Mouse (Mus musculus): Measurements from ENCODE around the gene Rcan1.

Gene Rcan1

DNA sequence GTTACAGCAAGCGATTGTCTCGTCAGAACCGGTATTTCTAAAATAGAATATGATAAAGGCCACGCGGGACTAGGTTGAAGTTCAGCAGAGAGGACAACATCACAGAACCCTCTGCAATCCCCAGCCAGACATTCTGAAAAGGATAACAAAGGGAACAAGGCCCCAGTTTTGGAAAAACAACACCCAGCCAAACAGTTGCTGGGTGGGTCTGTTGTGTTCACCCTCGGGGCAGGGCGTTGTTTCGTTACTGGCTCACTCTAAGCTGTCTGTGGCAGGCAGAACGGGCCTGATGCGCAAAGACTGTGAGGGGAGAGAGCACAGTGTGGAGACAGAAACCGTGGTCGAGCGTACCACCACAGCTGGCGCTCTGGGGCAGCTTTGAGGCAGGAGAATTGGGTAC lies 2.2 kb downstream of the Rcan1 start:
- no peak for DNase-seq (ENCODE audit: low spot score)

DNA sequence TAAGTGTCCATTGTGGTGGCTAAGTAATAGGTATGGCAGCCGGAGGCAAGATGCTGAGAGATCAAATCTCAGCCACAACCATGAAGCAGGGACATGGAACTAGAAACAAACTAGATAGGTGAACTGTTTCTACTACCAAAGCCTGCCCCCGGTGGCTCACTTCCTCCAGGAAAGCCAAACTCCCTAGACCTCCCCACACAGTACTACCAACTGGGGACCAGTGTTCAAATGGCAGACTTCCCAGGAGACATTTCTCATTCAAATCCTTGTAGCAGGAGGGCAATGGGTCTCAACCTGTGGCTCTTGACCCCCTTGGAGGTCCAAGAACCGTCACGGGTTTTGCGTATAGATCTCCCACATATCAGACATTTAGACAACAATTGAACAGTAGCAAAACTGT lies 3.6 kb downstream of the Rcan1 start:
- DNase-seq (ENCODE audit: low spot score): no peak

DNA sequence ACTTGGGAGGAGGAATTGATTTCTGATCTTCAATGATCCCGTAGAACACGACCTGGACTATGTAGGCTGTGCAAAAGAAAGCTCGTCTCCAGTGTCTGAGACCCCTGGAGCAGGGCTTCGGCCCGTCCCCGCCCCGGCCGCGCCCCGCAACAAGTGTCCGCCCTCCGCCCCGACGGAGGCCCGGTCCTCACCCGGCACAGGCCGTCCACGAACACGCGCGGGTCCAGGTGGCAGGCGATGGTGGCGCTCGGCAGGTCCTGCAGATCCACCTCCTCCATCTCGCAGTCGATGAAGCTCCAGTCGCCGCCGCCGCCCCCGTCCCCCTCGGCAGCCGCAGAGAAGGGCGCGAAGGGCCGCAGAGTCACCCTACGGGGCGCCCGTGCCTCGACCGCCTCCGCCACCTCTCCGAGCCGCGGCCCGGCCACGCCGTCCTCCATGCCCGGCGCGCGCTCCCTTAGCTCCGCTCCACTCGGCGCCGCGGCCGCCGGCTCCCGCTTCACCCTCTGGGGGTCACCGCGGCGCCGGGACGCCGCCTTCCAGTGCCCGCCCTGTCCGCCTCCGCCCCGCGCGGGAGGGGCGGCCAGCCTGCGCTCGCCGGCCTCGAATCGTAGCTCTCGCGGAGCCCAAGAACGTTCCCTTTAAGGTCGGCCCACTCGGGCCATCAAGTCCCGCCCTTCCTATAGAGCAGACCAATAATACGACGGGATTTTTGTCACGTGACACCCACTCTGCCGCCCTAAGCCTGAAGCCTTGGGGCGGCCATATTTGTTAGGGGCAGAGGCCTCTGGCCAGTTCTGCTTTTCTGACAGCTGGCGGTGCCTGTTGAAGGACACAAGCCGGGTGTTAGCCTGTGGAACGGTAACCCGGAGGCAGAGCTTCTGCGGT lies 4.8 kb downstream of the Rcan1 start:
- DNase-seq (ENCODE audit: low spot score): peak; percentile 90

DNA sequence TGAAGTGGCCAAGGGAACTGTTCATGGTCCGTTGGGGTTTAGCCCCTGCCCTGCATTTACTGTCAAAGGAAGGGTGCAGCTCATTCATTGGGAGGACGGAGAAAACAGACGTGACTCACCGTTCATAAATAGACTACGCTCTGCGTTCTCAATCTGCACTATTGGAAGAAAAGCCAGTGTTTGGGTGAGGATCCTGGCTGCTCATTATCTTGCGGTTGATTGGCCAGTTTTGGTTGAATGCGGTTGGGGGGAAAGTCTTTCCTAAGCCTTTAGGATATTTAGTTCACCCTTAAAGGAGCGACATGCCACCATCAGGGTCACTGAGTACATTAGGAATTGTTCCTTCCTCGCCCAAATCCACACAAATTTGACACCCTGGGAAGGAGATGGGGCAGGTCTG lies 5.4 kb downstream of the Rcan1 start:
- DNase-seq (ENCODE audit: low spot score): no peak

DNA sequence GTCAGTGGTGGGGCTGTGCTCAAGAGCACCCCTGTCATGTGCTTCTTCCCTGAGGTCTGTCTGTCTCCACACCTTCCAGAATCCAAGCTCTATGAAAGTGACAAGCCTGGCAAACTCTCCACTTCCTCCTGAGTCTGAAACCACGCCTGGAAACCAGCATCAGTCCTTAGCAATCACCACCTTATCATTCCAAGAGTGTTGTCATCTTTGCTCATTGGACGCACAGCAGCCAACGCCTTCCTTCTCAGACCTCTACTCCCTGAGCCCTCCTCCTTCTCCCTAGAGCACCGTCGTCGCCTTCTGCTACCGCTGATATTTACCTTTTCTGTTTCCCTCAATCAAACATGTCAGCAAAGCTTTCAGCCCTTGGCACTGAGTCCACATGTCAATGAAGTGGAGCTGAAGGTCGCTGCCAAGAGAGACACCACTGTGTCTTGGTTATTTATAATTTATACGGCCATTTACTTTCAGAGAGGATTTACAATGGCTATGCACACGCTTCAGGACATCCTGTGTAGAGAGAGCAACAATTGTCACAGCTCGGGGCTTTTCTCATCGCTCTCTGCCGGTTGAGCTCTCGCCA lies 6.2 kb downstream of the Rcan1 start:
- DNase-seq (ENCODE audit: low spot score): no peak

DNA sequence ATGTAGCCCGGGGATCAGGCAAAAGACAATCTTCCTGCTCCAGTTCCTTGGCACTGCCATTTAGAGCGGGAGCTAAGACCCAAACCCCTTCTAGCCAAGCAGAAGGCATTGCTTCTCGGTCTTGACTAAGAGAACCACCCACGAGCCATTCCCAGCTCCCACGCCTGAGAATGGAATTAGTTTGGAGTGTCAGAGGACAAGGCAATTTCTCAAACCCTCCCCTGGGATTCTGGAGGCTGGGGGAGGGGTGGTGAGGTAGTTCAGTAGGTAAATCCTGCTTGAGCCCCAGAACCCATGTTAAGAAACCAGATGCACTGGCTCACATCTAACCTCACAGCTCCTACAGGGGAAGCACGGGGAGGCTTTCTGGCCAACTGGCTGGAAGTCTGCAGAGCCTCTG lies 9.3 kb downstream of the Rcan1 start:
- DNase-seq (ENCODE audit: low spot score): no peak

DNA sequence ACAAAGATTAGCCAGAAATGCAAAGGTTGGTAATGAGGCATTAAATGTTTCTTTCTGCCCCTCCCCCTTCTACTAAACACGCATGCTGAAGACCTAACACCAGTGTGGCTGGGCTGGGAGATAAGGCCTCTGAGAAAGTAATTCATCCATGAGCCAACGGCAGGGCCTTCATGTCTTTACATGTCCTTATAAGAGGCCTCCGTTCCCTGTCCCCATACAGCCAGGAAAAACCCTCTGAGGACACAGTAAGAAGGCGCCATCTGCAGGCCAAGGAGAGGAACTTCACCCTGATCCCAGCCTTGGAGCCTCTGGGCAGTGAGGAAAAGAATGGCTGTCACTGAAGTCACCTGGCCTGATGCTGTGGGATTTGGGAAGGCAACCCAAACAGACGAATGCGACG lies 13.1 kb downstream of the Rcan1 start:
- peak; percentile 76 for DNase-seq (ENCODE audit: low spot score)

DNA sequence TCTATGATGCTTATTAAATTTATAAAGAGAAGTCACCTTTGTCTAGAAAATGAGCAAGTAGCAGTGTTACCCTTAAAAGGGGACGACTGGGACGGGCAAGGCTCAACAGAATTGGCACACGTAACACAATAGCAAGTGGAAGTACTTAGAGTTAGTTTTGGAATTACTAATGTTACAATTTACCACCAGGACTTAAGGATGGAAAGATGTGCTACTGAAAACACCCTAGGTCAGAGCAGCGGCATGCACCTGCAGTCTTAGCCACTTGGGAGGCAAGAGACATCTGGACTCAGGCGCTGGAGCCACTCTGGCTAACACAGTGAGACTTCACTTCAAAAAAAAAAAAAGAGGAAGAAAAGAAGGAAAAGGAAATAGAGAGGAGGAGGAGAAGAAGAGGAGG lies 14.7 kb downstream of the Rcan1 start:
- no peak for DNase-seq (ENCODE audit: low spot score)

DNA sequence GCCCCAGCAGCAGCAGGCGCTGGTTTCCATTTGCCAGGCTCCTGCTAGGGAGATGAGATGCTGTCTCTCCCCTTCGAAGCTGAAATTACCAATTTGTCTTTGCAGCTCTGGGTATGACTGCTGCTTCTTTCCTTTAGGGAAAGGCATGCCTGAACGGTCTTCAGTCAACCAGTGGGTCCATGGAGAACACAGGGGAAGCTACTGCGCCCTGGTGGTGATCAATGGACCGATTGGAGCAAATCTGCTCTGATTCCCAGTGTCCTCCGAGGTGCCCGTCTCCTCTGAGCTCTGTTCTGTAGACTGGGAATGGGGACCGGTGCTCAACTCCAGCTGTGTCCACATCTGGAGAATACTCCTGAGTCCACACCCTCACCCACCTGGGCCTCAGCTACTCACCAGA lies 15.2 kb downstream of the Rcan1 start:
- DNase-seq (ENCODE audit: low spot score): no peak

DNA sequence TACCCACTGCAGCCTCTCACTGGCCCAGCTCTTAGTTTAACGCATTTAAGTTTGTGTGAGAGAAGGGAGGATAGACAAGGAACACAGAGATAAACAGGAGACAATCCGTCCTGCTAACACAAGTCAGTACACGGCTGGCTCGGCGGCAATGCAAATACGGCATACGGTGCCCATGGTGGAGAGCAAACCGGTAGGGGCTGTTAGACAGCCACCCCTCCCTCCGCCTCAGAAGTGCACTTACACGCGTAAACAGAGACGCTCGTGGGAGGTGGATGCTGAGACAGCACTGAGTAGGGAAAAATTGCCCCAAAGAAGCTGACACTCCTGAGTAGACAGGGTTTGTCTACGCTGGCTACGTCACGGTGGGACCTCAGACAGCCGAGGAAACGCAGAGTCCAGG lies 16.2 kb downstream of the Rcan1 start:
- no peak for DNase-seq (ENCODE audit: low spot score)

DNA sequence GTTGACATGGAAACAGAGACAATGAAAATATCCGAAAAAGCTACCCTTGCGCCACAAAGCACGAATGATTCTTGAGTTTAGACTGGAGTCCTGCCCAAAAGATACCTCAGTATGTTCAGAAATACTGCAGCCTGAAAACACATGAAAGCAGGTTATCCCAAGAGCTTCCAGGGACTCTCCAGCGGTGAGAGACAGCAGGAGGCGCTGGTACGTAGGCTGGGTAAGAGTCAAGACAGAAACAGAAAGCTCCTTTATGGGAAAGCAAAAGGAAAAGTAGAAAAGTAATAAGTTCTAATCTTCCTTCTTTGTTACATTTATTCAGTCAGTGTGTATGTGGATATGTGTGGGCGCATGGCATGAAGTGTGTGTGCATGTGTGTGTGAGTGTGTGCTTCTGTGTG lies 16.7 kb downstream of the Rcan1 start:
- DNase-seq (ENCODE audit: low spot score): no peak

DNA sequence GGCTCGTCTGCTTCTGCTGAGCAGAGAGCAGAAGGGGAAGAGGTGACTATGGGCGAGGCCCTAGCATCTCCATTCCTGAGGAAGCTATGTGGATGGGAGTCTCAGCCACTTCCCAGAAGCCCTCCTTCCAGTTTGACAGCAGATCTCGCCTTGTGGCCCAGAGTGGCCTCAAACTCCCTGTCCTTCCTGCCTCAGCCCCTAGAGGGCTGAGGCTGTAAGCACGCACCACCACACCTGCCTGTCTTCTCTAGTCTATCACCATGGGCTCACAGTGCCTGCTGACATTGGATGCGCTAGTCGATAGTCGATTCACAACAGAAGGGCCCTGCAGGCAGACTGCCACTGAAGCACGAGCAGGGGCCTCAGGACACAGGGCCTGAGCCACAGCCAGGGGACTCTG lies 18.1 kb downstream of the Rcan1 start:
- DNase-seq (ENCODE audit: low spot score): no peak

DNA sequence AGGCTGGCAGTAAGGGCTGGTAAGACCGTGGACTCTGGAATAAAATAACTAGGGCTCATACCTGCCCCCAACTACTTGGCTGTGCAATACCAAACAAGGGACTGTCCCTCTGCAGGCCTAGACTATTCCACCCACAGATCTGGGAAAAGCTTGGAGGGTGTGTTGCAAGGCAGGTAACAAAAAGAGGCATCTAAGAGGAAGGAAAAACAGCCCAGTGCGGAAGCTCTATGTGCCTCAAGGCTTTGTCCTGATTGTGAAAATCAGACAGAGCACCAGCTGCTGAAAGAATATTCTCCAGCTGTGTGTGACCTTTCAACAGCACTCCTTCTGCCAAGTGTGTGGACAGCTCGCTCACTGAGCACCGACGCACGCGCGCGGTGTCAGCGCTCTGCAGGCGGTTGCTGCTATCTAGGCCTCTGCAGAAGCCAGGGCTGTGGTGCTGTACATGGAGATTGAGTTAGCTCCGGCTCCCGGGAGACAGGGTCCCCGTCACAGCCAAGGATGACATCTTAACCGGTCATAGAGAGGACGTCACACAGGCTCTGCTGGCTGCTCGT lies 19.1 kb downstream of the Rcan1 start:
- no peak for DNase-seq (ENCODE audit: low spot score)

DNA sequence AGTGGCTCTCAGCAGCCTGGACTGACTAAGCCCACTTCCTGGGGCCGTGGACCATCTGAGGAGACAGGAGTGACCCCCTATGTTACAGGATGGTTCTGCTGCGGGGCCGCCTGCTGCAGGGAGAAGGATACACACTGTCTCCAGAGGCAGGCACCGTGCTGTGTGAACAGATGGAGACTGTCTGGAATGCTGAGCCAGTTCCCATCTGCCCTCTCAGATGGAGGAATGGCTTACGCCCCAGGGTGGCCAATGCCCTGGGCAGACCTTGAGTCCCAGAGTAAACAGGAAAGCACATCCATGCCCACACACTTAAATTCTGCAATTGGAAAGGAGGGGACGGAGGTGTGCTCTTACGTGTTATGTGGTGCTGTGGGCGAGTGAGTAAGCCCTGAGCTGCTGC lies 20.3 kb downstream of the Rcan1 start:
- DNase-seq (ENCODE audit: low spot score): no peak

DNA sequence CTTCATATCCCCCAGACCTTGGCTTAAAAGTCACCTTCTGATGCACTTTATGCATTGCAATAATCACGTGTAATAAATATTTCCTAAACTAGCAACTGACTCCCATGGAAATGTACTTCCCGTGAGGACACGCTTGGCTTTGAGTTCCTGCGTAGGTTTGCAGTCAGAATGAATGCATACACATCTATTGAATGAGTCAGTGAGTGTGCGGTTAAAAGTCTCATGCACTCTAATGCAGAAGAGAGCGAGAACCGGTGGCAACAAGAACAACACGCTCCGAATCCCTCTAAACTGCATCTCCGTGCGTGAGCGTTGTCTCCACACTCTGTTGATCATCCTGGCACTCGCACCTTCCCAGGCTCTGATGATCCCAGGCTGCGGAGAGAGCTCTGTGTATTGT lies 21.6 kb downstream of the Rcan1 start:
- no peak for DNase-seq (ENCODE audit: low spot score)

DNA sequence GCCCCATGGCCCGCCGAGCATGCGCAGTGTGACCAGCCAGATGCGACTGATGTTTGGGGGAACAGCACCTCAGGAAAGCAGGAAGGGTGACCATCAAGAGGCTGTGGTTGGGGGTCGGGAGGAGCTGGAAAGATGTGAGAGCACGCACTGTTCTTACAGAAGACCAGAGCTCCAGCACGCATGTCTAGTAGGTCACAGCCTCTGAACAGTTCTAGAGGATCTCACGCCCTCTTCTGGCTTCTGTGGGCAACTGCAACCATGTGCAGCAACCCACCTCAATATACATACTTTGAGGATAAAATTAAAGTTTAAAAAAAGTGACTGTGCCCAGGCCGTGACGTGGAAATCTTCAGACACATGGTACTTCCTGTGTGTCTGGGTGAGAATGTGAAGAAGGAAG lies 25.3 kb downstream of the Rcan1 start:
- DNase-seq (ENCODE audit: low spot score): no peak

DNA sequence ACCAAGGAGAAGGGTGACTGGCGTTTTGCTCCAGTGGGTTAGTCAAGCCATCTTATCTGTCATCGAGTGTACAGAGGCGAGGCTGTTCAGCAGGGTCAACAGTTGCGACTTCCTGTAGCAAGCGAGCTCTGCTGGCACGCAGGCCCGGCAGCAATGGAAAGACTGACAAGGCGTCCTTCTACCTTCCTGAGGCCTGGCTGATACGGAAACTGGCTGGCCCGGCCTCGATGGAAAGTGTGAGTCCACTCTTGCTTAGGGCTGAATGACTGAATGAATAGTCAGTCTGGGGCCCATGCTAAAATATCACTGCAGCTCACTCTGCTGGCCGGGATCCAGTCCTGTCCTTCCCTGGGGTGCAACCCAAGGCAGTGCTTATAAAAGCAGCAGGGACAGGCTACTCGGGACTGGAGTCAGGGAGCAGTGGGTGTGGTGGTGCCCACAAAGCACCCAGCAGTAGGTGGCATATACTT lies 27.0 kb downstream of the Rcan1 start:
- peak; percentile 43 for DNase-seq (ENCODE audit: low spot score)

DNA sequence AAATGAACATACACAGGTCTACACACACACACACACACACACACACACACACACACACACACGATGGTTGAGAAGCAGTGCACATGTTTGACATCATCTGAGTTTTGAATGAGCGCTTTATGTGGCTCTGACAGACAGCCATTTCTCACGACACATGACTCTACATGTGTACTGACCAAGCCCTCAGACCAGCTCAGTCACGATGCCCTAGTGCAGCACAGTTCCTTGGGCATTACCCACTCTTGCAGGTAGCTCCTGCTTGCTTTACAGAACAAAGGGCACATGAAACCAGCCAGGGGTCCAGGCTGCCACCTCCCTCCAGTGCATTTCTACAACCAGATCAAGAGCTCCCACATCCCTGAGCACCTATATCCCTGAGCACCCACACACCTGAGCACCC lies 27.7 kb downstream of the Rcan1 start:
- no peak for DNase-seq (ENCODE audit: low spot score)

DNA sequence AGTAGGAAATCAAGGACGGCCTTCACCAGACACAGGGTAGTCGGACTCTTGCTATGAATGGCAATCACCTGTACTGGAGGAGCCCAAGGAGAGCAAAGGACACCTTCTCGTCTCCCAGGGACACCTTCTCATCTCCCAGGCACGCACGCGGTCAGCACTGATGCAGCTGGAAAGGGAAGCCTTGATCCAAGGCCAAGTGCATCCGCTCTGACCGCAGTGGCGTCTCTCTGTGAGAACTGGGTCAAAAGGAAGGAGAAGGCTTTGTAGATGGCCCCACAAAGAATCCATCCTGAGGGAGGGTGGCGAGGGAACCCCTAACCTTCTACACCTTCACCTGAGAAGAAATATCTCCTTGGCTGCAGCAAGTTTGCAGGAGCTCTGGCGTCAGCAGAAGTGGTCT lies 28.5 kb downstream of the Rcan1 start:
- no peak for DNase-seq (ENCODE audit: low spot score)

DNA sequence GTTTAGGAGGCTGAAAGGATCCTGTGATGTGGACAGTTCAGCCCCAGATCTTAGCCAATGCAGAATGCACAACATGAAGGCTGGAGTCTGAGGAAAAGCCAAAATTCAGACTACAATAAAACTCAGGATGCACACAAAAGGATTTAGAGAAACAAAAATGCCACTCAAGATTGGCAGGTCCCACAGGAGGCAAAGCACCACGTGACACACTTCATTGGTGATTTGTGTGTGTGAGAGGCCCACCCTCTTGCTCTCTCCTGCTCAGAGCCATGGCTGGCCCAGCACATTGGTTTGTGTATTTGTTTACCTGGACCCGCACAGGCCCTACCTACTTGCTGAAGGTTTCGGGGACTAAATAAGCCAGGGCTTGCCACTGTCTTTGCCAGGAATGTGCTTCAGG lies 29.5 kb downstream of the Rcan1 start:
- no peak for DNase-seq (ENCODE audit: low spot score)

DNA sequence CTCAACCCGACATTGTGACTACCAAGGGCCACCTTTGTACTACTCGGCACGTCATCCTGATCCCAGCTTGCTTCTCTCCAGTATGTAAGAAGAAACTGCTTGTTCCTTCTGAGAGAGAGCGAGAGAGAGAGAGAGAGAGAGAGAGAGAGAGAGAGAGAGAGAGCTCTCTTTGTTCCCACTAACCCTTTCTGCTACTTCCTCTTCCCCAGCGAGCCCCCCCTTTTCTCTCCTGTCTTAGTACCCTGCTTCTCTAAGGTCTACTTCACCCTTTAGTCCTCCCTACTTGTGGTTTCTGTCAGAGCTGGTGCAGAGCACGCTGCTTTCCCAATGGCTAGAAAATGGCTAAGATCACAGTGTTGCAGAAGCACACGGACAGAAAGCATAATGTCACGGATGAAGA lies 30.4 kb downstream of the Rcan1 start:
- no peak for DNase-seq (ENCODE audit: low spot score)

DNA sequence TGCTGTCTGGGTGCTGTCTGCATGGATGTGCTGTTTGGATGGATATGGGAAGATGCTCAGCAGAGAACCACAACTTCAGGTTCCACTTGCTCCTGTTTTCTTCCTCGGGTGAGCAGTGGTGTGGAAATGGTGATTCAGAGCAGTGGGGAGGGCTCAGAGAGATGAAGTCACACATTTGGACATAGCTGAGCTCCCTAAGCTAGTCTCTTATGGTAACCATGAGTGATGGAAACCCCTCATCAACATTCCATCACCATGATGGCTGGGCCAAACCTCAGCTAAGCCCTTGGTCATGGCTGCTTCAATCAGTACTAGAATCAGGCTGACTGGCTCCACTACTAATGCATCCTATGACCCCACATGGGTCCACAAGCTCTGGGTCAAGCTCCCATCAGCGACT lies 30.9 kb downstream of the Rcan1 start:
- no peak for DNase-seq (ENCODE audit: low spot score)

DNA sequence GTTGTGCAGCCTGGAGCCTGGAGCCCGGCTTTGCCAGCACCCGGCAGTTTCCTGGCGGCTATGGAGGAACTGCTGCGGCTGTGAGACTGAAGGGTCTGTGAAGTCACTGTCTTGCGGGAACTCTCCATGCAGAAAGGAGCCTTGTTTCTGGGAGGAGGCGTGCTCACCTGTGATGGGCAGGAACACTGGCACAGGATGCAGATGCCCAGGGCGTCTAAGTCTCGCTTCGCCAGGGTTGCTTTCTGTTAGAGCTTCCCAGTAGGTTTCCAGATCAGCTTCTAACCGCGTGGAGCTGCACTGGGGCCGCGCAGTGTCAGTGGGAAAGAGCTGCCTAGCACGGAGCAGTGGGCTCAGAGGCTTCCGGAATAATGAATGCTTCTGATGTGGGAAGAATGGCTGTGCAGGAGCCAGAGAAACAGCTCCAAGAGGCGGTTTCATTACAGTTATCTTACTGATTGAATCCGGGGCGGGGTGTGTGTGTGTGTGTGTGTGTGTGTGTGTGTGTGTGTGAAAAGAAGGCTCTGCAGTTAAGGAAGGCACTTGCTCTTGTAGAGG lies 35.2 kb downstream of the Rcan1 start:
- no peak for DNase-seq (ENCODE audit: low spot score)
